Mouse (Mus musculus) olfactory bulb, adult 2 months (tissue): Measurements from ENCODE around the gene Pih1h3b.

Experiments used
- CTCF ChIP-seq: fragments of 200-500 bp; IDR thresholded peaks from 2 replicates; pipeline ENCODE4 v1.5.1; 2012; ENCODE audit warnings: low read depth, mild to moderate bottlenecking, low read length, moderate library complexity; ENCODE audit not compliant: insufficient read depth
- POLR2A ChIP-seq: fragments of 200-500 bp; IDR thresholded peaks from 2 replicates; pipeline ENCODE4 v1.6.1; 2012; ENCODE audit warnings: mild to moderate bottlenecking, low read depth, low read length, moderate library complexity; ENCODE audit not compliant: insufficient read depth

- TF ChIP-seq CTCF (no peak), POLR2A (no peak)
Observed at GRCm38 (mm10) chrX:140062135-140062975, at the start of gene Pih1h3b, which contains the start of gene Nup62cl.
